Mouse (Mus musculus) right cerebral cortex, postnatal 10 days (tissue): Measurements from ENCODE around the gene Ptpn3.

Experiments
- DNase-seq, 2 experiments: peaks; one replicate each; pipeline ENCODE4 v3.0.0; 2021; ENCODE audit warnings: low spot score in 2 of 2

Gene Ptpn3

DNA sequence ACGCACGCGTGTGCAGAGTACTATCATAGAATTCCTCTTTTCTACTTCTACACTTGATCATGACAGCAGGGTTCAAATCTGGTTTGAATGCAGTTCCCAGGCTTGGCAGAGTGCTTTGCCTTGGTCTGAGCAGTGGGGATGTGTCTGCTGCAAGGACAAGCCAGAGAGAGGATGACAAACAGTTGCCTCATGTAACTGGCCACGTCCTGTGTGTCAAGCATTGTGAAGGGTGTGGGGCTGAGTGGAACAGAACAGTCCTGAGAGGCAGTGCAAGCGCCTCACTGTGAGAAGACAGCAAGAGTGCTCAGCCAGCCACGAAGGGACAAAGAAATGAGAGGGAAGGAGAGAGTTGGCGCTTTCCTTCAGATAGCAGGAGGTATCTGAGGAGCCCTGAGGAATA lies 37.9 kb downstream of the Ptpn3 start:
- no peak for DNase-seq

DNA sequence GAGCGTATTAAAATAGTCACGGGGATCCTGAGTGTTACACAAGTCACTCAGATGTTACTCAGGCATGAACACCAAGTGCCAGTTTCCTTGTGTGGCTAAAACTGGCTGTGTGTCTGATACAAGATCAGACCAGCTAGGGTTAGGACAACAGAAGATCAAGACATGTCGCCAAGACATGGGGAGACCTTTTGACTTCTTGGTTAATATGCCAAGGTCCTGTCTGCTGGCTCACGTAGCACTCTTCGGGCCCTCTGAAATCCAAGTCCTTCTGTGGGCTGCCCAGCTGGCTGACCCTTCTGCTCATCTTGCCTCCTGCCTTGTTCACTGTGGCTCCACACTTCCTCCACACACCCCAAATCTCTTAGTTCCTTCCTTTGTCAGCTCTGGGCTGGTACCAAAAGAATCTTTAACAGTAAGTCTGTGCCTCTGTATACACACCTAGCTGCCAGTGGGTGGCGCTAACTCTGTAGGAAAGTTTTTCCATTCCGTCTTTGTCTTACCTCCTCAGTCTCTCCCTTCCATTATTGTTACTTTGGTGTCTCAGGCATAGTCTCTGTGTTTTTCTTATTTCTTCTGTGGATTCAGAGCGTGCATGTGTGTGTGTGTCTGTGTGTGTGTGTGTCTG lies 38.5 kb downstream of the Ptpn3 start:
- DNase-seq: no peak

DNA sequence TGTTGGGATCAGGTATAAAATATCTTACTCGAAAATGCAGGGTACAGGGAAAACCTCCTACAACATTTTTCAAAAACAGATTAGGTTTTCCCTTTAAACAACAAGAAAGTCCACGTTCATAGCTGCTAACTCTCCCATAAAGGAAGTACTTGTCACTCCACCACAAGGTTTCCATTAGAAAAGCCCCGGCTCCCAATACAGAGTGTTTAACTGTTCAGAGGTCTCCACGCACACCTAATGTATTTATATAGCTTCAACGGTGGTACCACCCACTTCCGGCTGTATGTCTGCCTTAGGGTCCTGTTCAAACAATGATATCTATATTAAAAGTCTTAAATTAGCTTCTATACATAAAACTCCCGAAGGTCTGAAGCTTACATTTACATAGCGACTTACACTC lies 39.2 kb downstream of the Ptpn3 start:
- DNase-seq: no peak

DNA sequence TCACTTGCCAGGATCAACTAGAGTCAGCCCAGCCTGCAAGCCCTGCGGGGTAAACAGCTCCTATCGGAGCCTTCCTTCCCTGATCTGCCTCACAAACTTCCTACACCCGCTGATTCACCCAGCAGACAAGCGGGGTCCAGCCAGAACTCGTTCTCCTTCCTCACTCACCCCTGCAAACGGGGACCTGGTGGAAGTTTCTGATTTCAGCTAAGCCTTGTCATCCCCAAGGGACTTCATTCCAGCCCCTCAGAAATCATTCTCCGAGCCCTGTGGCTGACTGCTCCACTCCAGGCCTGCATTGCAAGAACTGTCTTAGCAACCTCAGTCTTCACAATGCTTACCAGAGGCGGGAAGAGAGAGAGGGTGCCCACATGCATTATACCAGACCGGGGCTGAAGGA lies 39.8 kb downstream of the Ptpn3 start:
- DNase-seq: no peak

DNA sequence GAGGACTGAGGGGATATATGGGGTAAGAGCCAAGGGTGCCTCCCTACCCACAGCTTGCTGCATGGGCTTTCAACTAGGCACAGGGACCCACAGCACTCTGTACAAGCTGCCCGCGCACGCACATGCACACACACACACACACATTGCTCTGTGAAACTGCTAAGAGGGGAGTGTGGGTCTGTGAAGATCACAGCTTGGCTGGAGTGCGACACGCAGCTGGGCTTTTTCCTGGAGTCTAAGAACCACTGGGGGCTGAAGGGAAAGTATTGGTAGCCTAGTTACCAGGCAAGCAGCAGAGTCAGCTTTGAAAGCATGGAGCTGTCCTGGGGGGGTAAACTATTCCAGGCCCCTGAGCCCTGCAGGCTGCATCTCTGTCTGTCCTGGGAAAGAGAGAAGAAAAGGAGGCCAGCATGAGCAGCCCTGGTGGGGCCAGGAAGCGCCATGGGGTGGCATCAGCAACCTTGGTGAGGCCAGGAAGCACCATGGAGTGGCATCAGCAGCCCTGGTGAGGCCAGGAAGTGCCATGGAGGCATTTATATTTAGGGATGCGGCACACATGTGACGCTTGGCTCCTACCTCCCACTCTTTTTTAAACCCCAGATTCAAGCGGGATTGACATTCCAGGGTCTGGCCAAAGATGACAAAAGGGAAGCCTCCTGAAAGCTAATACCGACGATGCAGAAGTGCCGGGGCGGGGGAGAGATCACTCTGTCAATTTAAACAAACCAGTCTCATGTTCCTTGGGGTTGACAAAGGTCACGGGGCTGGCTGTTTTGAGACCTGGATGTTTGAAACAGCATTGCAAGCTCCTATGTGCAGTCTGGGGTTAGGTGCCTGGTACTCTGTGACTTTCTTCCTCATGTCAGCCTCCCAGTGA lies 43.2 kb downstream of the Ptpn3 start:
- no peak for DNase-seq

DNA sequence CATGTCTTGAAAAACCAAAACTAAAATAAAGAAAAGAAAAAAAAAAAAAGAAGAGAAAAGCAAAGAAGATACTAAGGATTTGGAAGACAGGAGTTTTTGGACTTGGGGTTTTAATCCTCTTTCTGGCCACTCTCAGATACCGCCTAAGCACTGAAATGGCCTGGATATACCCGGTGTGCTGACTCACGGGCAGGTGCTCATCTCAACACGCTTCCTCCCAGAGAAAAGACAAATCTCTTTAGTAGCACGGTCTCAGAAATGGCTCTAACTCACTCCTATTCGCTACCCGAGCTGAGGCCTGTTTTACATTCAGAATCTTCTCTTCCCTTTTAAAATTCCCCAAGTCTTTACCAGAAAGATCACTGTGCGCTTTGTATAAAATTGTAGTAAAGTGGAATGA lies 44.2 kb downstream of the Ptpn3 start:
- DNase-seq: no peak

DNA sequence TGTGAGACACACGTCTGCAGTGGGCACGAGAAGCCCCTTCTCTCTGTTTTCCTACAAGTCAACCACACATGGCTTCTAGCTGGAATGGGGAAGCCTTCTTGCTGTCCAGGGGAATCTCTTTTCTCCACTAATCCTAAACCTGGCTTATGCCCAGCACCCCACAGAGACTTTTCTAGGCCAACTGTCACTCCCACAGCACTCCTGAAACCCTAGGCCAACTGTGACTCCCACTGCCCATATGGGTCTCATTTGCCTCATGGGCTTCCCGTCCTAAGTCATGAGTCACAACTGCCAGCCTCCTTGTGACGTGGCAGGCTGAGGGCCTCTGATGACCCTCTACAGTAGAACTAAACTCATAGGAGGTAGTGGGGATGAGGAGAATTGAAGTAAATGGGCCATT lies 44.9 kb downstream of the Ptpn3 start:
- DNase-seq: no peak

DNA sequence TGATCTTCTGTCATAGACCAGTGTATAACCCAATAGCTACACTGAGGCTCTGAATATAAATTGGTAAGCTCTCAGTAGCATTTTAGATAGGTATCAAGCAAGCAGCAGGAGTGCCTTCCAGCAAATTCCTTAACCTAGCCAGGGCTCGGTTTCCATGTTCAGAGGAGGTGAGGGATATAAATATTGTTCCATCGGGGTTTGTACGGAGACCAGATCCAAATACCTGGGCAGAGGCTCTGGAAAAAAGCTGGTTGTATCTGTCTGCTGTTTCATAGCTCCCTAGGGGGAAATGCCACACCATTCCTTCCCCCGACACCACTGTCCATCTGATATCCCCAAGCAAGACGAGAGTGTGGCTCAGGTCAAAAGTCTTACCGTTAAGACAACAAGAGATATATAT lies 47.2 kb downstream of the Ptpn3 start:
- no peak for DNase-seq

DNA sequence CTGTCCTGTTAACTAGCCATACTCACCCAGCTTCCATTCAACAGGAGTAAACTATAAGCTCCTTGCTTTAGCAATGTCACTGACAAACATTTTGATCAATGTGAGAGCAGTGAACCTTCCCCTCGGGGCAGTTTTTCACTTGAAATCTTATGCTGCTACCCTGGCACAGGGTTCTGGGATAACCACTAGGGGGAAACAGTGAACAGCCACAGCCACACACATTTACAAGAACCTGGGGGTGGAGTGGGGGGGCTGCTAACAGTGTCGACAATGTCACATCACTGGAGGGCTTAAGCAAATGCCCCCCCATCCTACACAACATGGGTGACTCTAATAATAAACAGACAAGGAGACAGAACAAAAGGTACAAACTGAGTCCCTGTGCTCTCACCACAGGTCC lies 51.0 kb downstream of the Ptpn3 start:
- no peak for DNase-seq

DNA sequence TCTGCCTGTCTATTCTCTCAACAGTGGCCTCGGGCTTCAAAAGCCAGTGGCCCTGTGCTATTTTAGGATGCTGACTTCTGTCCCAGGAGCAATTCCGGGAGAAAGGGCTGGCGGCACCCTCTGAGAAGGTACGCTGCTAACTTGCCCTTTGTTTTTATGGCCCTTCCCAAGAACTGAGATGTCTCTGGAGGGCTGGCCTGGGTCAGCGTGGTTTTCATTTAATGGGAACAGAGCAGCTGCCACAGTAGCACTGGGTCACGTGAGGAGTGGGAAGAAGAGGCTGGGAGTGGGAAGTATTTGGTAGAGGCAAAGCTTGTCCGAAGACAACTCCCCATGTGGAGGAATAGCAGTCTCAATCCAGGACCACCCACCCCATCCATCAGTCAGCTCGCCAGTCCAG lies 52.5 kb downstream of the Ptpn3 start:
- no peak for DNase-seq

DNA sequence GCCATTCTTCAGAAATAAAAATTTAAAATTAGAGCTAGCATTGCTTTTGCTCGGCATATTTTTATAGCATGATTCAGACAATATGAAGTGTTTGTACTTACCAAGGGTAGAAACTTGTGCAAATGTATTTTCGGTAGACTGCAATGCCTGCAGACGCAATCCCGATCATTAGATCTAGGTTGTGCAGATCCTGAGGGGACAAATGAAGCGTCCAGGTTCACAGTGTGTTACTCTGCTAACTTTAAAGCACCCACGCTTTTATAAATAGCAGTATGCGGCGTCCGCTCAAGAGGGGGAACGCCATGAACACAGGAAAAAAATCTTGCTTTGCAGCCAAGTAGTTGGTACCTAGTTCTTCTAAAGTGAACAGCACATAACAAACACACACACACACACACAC lies 56.8 kb downstream of the Ptpn3 start:
- DNase-seq: no peak

DNA sequence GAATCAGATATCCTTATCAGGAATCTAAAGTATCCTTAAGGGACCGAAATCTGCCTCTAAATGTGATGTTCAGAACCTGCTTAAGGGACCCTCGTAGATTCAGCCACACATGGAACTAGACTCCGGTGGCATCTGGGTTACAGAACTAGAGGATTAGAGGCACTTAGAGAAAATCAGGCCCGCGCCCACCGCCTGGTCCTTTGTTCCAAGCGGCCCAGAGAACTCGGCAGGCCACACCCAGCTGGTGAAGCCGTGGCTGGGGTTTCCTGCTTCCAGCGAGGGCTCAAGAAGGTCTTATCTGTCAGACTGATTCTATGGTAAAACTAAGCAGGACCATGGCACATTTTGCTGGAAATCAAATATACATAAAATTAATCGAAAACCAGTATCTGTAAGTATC lies 58.3 kb downstream of the Ptpn3 start:
- no peak for DNase-seq

DNA sequence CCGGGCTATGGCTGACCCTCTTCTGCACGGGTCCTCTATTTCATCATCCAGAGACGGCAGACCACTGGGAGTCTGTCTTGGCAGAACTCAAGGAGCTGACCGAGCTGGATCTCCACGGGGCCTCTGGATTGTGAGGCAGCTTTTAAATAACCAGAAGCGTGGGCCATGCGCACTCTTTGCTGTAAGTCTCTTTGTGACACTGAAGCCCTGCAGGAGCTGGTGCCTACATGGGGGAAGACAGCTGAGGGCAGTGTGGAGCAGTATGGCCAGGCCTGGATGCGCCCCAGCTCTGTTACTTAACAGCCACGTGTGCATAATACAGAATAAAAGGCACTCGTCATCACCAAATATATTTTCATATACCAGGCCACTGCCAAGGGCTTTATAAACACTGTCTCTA lies 60.7 kb downstream of the Ptpn3 start:
- no peak for DNase-seq

DNA sequence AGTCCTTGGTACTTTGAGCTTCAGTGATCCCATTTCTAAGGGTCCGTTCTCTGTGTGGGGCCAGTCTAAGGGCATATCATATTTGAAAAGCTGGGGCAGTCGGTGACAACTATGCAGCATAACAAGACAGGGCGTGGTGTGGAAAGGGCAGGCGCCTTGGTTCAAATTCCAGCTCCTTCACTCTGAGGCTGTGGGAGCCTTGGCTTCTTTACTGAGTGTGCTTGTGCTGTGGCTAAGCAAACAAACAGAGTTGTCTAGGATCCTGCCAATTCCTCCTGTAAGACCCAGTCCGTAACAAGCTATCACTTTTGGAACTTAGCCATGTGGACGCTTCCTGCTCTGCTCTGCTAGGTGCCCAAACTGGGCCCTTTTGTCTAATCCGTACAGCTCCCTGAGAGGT lies 61.5 kb downstream of the Ptpn3 start:
- no peak for DNase-seq

DNA sequence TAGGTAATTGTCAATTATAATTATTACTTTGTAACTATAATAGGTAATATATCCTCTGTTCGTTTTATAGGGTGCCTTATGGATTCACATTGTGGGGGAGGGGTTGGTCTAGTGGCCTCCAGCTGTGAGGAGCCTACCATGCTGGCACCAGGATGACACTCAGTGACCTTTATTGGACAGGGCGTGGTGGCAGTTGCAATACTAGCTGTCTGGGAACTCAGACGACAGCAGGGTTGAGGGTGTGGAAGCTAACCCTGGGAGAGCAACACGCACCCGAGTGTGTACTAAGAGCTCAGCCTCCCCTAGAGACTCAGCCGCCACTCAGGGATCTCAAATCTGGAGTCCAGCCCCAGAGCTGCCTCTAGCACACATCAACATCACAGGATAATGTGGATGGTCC lies 62.5 kb downstream of the Ptpn3 start:
- no peak for DNase-seq

DNA sequence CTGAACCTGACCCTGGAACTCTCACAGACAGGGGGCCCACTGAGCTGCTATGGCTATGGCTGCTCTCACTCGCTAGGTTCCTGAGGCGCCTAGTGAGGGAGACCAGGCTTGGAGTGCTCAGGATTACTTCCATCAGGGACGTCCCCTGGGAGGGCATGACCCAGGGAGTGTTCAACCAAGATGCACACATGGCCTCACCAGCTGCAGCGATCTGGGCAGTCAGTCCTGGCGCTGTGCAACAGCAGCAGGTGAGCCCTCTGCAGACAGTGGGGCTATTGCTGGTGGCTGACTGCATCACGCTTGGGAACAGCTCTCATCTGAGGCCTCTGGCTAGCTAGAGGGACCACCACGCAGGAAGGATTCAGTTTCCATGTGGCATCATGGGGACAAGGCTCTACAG lies 63.5 kb downstream of the Ptpn3 start:
- DNase-seq: no peak

DNA sequence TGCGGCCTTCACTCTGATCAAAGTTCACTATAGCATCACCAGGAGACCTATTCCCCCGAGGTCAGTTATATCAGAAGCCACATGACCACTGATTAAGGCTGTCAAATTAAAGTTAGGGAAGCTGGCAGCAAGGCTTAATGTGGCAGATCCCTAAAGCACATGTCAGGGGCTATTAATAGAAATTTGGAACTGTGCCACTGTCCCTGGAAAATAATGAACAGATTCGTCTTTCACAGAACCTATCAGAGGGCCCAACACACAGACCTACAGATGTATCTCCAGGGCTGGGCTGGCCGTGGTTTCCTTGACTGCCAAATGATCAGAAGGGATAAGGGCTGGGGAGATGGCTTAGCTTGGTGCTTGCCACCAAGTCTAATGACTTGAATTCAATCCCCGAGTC lies 65.1 kb downstream of the Ptpn3 start:
- no peak for DNase-seq

DNA sequence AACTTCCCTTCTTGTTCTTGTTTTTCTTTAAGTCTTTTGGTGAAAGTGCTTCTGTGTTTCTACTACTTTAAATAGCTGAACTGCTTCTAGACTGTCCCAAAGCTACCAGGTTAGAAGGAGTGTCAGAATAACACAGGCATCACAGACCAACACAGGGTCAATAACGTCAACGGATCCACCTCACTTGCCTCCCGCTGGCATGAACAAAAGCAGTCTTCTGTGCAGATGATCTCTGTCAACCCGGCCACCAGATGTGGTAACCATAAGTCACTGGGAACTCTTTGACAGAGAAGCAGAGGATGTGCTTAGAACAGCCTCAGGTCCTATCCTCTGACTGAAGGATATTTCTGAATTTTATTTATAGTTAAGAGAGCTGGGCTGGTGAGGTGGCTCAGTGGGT lies 65.9 kb downstream of the Ptpn3 start:
- DNase-seq: no peak

DNA sequence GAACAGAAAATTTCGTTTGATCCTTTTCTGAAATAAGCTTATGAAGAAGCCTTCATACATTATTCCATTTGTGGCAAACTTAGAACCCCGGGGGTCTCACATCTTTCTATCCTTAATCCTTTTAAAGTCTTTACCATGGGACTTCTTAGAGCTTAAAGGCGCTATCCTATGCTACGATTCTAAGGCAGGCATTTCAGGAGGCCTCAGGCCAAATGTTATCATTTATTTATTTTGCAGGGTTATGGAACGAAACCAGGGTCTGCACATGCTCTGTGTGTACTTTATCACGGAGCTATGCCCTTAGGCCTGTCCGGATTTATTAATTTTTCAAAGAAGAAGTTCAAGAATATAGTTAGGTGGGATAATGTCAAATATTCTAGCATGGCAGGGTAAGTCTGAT lies 67.3 kb downstream of the Ptpn3 start:
- no peak for DNase-seq

DNA sequence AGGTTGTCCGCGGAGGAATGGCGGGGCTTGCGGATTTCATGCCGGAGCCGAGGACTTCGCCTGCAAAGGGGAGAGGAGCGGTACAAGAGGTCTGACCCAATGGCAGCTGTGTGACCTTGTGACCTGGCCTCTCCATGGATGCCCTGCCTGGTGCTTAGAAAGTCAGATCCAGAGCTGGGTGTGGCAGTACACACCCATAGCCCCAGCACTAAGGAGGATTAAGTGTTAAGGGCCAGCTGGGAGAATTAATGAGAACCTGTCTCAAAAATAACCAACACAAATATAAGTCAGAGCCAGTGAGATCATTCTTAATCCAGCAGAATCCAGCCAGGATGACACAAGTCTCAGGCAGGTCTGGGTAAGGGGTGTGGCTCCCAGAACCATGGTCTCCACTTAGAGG lies 69.2 kb downstream of the Ptpn3 start:
- no peak for DNase-seq

DNA sequence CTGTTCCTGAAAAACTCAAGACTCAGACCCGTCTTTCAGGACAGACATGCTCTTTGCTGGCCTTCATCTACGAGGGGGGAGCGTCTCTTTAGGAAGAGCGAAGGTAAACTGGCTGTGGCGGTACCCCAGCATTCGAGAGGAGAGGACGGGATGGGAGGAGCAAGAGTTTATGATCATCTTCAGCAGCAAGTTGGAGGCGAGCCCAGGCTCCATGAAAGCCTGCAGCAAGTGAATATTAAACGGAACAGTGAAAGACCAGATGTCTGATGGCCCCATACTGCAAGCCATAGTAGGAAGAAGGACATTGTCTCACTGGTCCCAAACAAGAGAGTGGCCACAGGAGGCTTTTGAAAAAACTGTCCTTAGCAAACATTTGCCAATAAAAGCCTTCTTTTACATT lies 70.3 kb downstream of the Ptpn3 start:
- DNase-seq: no peak

DNA sequence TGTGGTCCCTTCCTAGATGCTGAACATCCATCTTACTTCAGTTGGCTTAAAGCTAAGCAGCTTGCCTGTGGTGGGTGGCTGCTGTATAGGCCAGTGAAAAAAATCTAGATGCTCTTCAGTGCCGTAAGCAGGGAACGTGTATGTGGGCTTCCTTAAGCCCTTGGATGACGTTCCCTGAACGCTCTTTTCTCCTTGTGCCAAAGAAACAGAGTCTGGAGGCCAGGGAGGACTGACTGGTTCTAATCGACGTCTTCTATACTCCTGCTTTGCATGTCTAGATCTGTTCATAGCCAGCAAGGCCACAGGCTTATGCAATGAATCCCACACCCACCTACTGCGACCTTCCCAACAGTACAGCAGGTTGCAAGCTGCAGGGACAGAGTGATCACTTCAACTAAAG lies 71.3 kb downstream of the Ptpn3 start:
- no peak for DNase-seq

DNA sequence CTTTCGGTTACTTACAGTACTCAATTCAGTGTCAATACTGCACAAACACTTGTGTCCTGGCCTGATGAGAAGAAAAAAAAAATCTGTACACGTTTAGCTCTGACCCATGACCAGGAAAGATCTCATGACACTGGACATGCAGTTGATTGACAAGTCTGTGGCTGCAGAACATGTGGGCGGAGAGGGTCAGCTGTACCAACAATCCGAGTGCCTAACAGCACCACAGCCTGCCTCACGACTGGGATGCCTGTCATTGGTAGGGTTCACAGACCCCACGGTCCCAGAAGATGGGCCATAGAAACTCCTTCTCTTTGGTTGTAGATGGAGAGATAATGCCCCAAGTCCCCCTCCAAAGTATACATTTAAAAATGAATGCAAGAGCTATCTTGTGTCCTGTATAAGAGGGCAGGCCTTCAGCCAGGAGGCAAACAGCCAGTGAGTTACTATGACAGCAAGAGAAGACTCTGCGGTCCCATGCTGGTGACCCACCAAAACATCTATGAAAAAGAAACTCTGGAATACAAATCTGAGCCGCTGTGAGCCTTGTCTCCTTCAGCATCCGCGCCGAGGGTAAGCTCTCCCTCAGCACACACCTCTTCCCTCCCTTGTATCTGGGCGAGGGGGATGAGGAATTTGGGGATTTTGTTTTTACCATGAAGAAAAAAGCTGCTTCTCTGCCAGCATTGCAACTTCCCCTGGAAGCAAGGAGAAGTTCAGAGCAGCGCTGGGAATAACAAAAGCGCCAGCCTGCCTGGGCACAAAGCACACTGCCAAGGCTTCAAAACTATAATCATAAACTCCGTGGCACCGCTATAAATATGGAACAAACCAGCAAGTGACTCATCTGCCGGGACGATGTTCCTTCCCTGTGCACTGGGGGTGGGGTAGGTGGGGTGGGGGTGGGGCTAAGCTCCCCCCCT lies 72.8 kb downstream of the Ptpn3 start:
- DNase-seq: peak; percentile 47 to 51
